Mouse (Mus musculus): ENCODE data around the gene Cdc42se2.

- TF ChIP-seq TAL1 (IDR thresholded peaks at IDR 0.05; ENCODE audit: low read length) (no peak), GATA1 (IDR thresholded peaks at IDR 0.05; ENCODE audit: low read length) (no peak)
These were observed 91.5 kb downstream of the Cdc42se2 start for GRCm38 (mm10) chr11:54695951-54696350.
